Mouse (Mus musculus) thymus, postnatal 10 days (tissue): ENCODE measurements at regions not wholly inside any gene's neighbourhood (a gene's known extent, or its start where the extent isn't known, plus 50 kb on each side); places are given as distances from the start of the nearest gene placed in this dataset.

Experiments
- DNase-seq, 2 experiments: peaks; one replicate each; pipeline ENCODE4 v3.0.0; 2021; ENCODE audit warnings: low spot score in 2 of 2

DNA sequence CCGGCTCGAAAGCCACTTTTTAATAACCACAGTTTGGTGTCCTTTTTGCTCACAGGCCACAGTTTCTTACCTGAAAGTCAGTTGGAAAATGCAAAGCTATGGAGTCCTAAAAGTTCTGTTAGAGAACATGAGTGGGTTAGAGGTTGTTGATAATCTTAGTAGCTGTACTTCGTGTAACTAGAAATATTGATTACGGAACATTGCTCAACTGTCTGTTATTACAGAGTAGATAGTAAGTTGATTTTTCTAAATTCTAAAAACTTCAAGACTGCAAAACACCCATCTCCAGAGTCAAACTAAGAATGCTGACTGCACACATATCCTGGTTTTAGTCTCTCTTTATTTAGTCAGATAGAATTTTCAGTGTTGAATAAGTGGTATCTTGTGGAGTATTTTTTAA is 111.0 kb downstream of the Slc38a4 start:
- no peak for DNase-seq

DNA sequence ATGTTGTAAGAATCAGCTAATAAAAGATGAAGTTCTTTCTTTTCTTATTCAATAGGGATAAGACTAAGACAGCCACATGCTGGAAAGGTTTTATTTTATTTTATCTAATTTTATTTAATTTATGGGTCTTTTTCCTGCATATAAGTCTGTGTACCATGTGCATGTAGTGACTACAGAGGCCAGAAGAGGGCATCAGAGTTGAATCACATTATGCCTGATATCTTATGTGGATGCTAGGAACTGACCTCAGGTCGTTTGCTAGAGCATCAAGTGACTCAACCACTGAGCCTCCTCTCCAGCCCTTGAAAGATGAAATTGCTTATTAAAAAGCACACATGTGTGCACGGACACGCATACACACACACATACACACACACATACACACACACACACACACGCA is 113.1 kb downstream of the Slc38a4 start:
- DNase-seq: no peak

DNA sequence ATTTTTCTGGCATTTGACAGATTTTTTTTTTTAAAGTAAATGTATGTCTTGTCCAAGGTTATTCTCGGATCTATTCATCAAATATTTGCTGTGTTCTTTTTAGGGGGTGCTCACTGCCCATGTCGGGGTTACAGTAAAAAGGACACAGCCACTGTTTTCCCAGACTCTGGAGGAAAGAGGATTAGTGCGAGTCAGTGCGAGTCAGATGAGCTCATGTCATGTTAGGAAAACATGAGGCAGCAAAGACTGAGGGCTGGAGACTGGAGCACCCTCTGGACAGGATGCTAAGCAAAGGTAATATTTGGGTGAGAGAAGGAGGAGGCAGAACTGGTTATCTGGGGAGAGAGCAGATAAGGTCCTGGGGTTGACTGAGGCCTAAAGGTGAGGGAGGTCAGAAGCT is 117.3 kb downstream of the Slc38a4 start:
- DNase-seq: no peak

DNA sequence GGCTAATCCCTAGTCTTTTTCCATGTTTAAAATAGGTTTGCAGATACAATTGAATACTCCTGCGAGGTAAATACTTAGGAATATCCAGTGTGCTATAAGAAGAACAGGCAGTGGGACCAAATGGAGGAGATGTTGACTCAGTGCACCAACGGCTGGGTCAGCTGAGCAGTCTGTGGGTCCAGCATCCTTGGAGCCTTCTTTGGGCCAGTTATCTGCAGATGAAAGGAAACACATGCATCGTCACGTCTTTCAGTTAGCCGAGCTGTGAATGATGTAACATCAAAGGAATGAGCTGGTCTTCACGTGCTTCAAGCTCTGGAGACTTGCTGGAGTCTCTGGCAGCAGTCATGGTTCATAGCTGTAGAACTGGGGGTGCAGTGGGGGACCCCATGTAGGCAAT is 118.1 kb downstream of the Slc38a4 start:
- no peak for DNase-seq

DNA sequence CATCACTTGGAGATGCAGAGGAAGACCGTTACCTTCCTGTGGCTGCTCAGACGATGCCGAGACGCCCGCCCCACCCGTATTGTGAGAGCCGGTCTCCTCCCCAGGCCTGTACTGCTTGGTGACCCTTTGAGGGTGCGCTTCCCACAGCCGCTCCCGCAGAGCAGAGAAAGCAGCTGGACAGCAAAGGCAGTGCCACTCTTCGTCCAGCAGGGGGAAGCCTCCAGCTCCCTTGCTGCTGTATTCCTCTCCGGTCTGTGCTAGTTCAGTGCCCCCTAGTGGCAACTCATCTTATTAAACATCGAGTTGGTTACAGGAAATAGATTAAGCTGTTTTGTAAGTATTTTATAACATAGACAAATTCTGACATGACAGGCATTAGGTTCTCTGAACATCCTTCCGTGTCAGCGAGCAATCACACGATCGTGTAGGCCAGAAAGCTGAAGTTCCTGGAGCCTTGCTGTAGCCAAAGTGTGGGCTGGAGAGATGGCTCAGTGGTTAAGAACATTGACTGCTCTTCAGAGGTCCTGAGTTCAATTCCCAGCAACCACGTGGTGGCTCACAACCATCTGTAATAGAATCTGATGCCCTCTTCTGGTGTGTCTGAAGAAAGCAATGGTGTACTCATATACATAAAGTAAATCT is 118.9 kb downstream of the Slc38a4 start:
- DNase-seq: peak; percentile 68 to 90

DNA sequence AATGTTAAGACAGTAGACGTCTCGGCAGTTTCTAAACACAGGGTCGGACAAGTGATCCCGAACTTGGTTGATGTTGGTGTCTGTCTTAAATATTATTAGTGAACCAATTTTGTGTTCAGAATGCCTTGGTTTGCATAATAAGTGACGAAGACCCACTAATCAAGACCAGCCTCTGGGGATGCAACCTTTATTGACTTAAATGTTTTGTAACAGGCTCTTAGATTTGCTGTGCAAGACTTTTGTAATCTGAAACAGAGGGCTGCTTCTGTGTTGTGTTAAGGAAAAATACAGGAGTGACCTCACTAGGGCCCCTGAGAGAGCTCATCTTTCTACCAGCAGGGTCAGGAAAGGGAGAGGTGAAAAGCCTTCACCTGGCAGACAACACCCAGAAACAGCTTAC is 119.5 kb downstream of the Slc38a4 start:
- no peak for DNase-seq

DNA sequence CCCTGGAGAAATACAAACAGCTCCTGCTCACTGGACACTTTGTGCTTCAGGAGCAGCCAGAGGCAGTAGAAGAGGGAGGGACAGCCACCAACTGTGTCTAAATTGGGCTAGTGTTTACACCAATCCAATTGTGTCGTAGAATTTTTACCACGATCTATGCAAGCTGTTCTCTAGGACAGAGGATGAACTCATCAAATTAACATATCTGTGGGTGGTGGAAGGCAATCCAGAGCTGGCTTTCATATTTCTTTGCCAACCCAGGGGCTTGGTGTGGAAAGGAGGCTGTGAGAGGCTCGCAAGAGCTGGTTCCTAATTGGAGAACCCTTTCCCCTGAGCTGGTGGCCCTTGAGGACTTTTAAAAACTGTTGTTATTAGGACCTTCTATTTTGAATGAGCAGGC is 122.3 kb downstream of the Slc38a4 start:
- no peak for DNase-seq

DNA sequence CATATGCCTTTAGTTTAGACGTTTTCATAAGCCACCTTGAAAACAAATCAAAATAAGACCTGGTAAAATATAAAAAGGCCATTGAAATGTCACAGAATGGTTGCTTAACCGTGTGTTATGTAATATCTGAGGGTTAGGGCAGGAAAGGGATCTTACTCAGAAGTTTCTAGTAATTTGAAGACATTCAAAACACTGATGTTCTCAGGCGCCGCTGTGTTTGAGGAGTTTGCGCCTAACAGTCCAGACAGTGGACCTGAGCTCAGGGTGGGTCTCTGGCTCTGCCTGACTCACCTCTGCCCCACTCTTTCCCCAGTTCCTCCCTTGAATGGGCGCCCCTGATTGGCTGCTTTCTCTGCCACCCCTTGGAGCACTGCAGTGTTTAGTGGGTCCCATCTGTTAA is 125.2 kb downstream of the Slc38a4 start:
- DNase-seq: no peak

DNA sequence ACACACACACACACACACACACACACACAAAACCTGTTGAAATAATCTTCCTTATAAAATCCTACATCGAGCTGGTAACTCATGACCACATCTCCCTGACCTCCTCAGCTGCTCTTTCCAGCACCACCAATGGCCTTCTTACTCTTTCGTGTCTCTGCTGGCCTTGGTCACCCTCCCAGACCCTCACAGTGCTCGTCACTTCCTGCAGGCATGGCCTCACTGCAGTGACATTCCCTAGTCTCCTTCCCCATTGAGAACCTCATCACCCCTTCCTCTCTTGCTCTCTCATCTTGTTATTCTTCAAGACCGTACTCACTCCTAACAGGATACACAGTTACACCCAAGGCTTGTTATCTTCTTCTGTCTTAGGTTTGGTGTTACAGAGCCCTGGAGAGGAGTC is 126.0 kb downstream of the Slc38a4 start:
- DNase-seq: no peak

DNA sequence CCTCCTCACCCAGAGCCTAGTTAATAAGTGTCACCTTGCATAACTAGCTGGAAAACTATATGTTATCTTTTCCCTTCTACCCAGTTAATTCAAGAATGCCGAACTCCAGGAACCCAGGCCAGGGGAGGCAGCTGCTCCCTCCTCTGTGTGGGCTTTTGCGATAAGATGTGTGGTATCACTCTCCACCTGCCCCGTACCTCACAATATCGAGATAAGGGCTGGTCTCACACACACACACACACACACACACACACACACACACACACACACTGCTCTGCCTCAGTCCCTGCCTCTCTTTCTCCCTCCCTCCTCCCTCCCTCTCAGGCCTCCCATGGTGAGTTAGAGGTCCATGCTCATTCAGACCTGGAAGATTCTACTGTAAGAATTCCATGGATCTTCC is 127.1 kb downstream of the Slc38a4 start:
- no peak for DNase-seq

DNA sequence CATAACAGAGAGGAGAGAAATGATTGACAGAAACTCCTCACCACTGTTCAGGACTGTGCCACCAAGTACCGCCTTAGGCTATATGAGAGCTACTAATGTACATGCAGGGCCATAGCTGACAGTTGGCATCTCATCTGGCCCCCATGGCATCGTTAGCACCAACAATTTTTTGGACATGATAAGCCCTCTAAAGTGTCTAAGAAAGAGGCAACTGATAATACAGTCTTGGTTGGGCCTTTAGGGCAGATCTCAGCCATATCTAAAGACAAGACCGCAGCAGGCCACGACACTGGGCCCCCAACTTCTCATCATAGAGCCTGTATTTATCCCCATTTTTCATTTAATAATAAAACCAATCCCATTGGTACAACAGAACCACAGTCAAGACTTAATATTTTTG is 128.1 kb downstream of the Slc38a4 start:
- no peak for DNase-seq

DNA sequence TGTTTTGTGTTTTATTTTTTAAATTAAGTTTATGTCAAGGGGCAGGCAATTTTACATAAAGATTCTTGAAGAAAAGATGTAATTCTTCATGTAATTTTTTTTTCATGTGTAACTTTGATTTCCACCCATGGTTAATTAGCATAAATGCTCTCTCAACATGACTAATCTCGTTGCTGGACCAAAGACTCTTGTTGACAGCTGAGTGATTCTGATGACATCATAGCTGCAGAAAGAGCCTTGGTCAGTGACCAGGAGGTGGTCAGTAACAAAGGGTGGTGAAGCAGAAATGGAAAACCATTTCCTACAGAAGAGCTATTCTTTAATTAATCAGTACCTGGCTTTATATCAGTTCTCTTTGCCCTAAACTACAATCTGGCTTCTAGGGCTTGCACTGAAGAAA is 129.1 kb downstream of the Slc38a4 start:
- DNase-seq: no peak

DNA sequence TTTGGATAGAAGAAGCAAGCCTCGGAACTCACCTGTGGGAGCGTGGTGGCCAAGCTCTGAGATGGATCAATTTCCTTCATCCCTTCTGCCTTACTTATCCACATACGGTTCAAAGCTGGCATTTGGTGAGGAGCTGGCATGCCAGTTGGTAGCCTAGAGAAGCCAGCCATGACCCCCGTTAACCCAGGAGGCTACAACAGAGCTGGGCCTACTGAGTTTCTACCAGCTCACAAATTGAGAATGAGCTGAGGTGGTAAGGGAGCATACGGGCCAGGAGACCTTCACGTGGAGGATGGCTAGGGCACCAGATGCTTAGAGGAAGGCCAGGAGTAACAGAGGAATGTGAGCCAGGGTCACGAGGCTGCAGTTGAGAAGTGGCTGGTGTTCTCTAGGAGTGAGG is 139.2 kb downstream of the Slc38a4 start:
- DNase-seq: no peak

DNA sequence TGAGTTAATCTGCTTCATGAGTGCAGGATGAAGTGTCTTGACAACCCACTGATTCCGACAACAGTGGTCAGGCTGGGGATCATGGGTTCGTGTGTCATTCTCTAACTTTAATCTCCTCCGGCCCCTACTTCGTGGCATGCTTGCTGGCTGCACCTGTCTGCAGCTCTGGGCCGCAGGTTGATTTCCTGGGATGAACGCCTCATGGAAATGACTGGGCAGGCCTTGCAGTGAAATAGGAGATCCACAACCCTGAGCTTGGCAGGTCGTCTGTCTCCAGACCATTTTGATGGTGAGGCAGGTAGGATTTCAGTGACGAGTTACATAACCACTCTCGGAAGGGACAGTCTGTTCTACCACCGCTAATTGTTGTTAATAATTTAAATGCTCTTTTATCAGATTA is 140.2 kb downstream of the Slc38a4 start:
- no peak for DNase-seq

DNA sequence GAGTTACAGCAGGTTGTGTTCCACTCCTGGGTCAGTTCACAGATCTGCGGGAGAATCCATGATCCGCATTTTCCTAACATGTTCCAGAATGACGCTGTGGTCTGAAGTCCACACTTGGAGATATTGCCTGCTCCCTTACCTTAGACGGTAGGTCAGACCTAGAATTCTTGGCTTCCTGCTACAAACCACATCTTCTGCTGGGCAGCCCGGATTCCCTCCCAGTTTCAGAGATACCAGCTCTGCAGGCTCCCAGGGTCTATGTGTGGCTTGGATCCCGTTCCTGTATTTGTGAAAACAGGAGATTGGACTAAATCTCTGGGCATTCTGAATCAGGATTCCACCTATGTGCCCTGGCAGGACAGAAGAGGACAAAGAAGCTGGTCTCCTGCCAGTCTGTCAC is 140.8 kb downstream of the Slc38a4 start:
- DNase-seq: no peak

DNA sequence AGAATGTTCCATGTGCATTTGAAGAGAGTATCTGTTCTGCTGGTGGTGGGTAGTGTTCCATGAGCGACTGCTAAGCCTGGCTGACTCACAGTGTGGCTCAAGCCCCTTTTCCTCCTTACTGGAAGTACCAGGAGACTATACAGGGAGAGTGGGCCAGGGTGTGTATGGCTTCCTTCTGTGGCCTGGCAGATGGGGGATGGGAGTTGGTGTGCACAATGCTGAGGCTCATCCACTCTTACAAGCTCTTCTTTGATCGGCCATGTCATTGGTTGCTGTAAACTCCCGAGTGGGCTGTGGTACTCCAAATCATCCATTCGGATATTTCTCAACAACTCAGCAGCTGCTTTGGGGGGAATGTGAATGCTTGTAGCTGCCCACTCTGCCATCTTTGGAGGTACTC is 150.2 kb downstream of the Slc38a4 start:
- DNase-seq: no peak

DNA sequence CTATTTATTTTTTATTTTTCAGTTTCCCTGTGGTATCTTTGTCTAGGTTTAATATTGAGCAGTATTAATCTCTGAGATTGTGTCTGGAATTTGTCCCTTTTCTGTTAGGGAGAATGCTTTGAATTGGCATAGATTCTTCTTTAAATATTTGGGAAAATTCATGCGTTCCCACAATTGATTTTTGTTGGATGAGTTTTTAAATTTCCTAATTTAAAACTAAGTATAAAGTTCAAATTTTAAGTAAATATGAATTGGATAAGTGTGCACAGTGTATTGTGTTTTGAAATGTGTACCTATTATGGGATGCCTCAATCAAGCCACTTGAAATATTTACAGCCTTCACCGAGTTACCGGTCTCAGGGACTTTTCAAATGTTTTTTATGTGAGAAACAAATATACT is 152.3 kb downstream of the Slc38a4 start:
- no peak for DNase-seq

DNA sequence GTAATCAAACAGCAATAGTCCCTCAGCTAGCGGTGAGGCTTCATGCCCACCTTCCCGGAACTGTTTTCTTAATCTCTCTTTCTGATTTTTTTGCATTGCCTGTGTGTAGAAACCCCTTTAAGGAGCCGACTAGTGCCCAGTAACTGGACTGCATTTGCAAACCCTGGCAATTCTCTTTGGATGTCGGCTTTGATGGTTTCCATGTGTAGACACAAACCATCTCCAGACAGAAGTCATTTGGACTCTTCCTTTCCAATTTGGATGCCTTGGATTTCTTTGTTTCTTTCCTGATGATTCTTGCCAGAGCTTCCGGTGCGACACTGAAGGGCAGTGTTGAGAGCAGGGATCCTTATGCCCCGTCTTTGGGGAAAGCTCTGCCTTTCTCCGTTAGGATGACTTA is 153.0 kb downstream of the Slc38a4 start:
- DNase-seq: no peak

DNA sequence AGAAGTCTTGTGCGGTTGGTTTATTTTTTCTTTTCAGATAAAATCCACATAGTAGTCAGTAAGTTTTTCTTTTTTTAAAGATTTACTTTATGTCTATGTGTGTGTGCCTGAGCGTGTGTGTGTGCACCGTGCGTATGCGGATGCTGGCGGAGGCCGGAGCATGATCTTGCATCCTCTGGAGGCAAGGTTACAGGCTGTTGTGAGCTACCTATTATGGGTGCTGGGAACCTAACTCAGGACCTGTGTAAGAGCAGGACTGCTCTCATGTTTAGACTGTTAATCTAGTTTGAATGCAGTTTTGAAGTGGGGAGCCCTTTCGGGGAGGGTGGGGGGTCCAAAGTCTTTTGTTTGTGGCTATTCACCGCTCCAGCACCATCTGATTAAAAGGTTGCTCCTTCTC is 154.1 kb downstream of the Slc38a4 start:
- no peak for DNase-seq

DNA sequence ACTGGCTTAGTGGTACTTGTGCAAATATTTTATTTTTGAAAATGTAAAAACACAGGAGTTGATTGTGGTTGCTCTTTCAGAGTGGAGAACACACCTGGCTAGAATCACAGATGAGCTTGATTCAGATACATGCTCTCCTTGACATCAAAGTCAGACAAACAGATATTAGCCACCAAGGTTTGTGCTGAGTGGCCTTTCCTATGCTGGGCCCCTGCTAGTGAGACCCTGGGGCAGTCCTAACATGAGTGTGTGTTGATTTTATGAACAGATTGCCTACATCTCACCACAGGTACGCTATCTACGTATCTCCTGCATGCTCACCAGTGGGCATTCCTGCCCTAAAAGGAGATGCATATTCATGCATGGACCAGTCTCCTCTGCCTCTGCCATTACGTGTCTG is 157.5 kb downstream of the Slc38a4 start:
- no peak for DNase-seq

DNA sequence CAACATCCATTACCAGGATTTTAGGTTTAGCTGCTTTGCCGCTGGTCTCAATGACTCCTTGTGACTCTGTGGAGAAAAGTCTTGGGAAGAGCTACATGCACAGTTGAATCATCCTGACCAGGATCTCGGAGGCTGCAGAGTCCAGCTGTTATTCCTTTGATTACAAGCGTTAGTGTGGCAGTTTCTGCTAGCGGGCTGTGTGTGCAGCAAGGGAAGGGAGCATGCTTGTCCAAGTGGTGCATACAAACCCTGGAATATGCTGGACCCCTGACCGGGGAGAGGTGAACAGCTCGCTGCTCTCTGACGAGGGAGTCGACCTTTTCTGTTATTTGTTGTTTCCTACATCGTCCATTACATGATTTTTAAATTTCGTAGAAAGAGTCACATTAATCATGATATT is 170.9 kb downstream of the Slc38a4 start:
- no peak for DNase-seq

DNA sequence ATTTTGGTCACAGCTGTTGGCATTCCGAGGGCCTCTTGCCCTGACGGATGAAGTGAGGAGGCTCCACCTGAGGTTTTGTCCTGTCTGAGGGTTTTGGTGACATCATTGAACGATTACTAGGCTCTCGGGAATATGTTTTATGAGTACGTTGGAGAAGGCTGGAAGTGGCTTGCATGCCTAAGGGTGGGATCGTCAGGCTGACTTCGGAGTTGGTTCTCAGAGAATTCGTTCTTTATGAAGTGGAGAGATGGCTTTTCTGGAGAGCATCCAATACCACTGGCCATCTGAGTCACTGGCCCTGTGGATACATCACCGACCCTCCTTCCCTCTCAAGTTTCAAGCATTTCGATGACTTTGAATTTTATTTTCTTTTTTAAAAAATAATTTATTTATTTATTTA is 172.0 kb downstream of the Slc38a4 start:
- no peak for DNase-seq

DNA sequence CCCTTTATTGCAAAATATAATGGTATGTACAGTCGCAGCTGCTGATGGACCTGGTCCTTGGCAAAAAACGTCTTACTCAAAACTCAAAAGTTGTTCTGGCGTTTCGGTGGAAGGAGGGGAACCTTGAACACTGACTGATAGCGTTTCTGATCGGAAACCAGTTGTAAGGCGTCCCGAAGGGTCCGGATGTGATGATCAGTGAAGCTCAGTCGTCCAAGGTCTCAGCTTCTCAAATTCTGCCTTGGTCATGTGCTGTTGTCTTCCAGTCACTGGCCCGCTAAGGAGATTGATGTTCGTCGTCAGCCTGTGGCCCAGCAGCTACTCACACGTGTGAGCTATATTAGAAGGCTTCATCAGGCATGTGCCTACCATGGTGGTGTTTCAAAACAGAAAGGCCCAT is 173.5 kb downstream of the Slc38a4 start:
- DNase-seq: no peak

DNA sequence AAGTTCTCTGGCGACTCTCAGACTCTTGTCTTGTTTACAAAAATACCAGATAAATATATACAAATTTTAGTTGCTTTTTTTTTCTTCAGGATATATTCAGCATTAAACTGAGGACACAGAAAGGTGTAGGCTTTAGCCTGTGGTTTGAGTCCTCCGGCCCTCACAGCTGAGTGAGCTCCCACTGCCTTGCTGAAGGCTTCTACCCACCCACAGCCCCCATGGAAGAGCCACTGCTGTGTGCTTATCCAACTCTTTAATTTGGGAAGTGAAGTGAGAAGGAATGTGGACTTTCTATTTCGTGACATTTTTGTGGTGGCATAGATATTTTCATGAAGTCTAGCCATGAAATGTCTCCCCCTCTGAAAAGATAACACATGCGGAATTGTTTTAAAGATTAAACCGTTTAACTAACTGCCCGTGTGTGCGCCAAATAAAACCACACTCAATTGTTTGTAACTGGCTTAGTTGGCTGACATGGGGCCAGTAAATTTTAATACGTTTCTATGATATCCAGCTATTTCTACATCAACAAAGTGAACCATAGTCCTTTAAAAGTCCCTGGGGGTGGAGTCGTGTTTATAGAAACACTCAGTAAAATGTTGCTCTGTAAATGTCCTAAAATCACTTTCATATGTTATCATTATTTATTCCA is 174.1 kb downstream of the Slc38a4 start:
- no peak for DNase-seq
